Mouse (Mus musculus) CH12.LX (cell line): ENCODE results near the gene Rngtt.

Source experiments
- CTCF ChIP-seq, 2 experiments: IDR thresholded peaks in 1 of 2; conservative IDR thresholded peaks in 1 of 2; 2 replicates each; pipeline ENCODE4 v1.5.1; 2011 to 2012; ENCODE audit warnings: low read depth in 2 of 2, low read length in 2 of 2, improper control_type of control experiment in 1 of 2, inconsistent platforms in 1 of 2, mild to moderate bottlenecking in 1 of 2, moderate library complexity in 1 of 2
- E2F4 ChIP-seq: IDR thresholded peaks from 2 replicates; pipeline ENCODE4 v1.6.1; 2011; ENCODE audit warnings: low read depth, low read length, improper control_type of control experiment; ENCODE audit not compliant: insufficient replicate concordance
- EP300 ChIP-seq: IDR thresholded peaks from 2 replicates; pipeline ENCODE4 v1.6.1; 2011; ENCODE audit warnings: low read length, improper control_type of control experiment
- GABPA ChIP-seq: IDR thresholded peaks from 2 replicates; pipeline ENCODE4 v1.6.1; 2012; ENCODE audit warnings: low read depth, low read length, improper control_type of control experiment, inconsistent platforms; ENCODE audit not compliant: insufficient replicate concordance
- HCFC1 ChIP-seq: IDR thresholded peaks from 2 replicates; pipeline ENCODE4 v1.6.1; 2012; ENCODE audit warnings: low read depth, mild to moderate bottlenecking, inconsistent platforms, low read length, improper control_type of control experiment
- MAFK ChIP-seq: IDR thresholded peaks from 2 replicates; pipeline ENCODE4 v1.6.1; 2011; ENCODE audit warnings: low read length, improper control_type of control experiment; ENCODE audit not compliant: insufficient replicate concordance
- MAX ChIP-seq: IDR thresholded peaks from 2 replicates; pipeline ENCODE4 v1.6.1; 2011; ENCODE audit warnings: low read length, improper control_type of control experiment
- MAZ ChIP-seq: IDR thresholded peaks from 2 replicates; pipeline ENCODE4 v1.6.1; 2012; ENCODE audit warnings: low read depth, mild to moderate bottlenecking, inconsistent platforms, low read length, improper control_type of control experiment, moderate library complexity
- NELFE ChIP-seq: IDR thresholded peaks from 2 replicates; pipeline ENCODE4 v1.6.1; 2011; ENCODE audit warnings: low read depth, low read length, improper control_type of control experiment
- POLR2A ChIP-seq: IDR thresholded peaks from 2 replicates; pipeline ENCODE4 v1.6.1; 2011; ENCODE audit warnings: low read depth, mild to moderate bottlenecking, improper control_type of control experiment, low read length
- ZC3H11A ChIP-seq: IDR thresholded peaks from 2 replicates; pipeline ENCODE4 v1.6.1; 2012; ENCODE audit warnings: low read depth, mild to moderate bottlenecking, inconsistent platforms, low read length, improper control_type of control experiment

DNA sequence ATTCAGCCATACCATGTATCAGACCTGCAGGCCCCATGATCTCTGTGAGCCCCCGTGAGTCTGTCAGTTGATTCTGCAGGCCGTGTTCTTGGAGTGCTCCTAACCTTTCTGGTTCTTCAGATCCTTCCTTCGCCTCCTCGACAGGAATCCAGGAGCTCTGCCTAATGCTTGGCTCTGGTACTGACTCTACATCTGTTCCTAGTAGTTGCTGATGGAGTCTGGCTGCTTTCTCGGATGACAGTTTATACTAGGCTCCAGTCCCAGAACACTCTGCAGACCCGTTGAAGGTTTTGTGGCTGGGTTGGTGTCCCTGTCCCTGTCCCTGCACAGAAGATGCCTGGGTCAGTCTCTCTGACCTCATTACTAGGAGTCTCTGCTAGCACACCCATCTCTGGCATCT lies 131.8 kb downstream of the Rngtt start:
- TF ChIP-seq MAZ: no peak
- TF ChIP-seq HCFC1: no peak
- TF ChIP-seq NELFE: no peak
- TF ChIP-seq EP300: no peak
- TF ChIP-seq CTCF (conservative IDR thresholded peaks at IDR 0.05 in 1 of 2, IDR thresholded peaks at IDR 0.05 in 1 of 2; ENCODE audit: low read depth in 2 of 2, low read length in 2 of 2): no peak
- TF ChIP-seq ZC3H11A: no peak
- TF ChIP-seq MAFK: no peak
- TF ChIP-seq E2F4: no peak
- no peak for TF ChIP-seq MAX
- no peak for TF ChIP-seq GABPA
- no peak for TF ChIP-seq POLR2A
